Mouse (Mus musculus) neural tube, embryonic 12.5 days (tissue): Measurements from ENCODE around the gene Cfap298. TPM values are rescaled to one million over a fixed set of nuclear protein-coding genes. Genes with fewer than 3 reads are reported as not detected.

Experiments
- ATAC-seq: fragments of 200-750 bp; cut with Nextera tagmentation; 2 replicates; pipeline ENCODE4 v1.8.0; 2017; ENCODE audit warnings: low read depth, mild to moderate bottlenecking, moderate TSS enrichment, moderate library complexity; ENCODE audit not compliant: low FRiP score
- H3K27ac ChIP-seq: fragments of 300-500 bp; sonication (generic); 2 replicates; pipeline ENCODE4 v1.5.1; 2016
- H3K27me3 ChIP-seq: fragments of 300-500 bp; sonication (generic); replicated peaks from 2 replicates; pipeline ENCODE4 v1.6.1; 2016; ENCODE audit warnings: mild to moderate bottlenecking
- H3K36me3 ChIP-seq: fragments of 300-500 bp; sonication (generic); 2 replicates; pipeline ENCODE4 v1.6.1; 2016; ENCODE audit warnings: mild to moderate bottlenecking
- H3K4me1 ChIP-seq: fragments of 300-500 bp; sonication (generic); 2 replicates; pipeline ENCODE4 v1.6.1; 2016
- H3K4me2 ChIP-seq: fragments of 300-500 bp; sonication (generic); replicated peaks from 2 replicates; pipeline ENCODE4 v1.6.1; 2016; ENCODE audit warnings: mild to moderate bottlenecking
- H3K4me3 ChIP-seq: fragments of 300-500 bp; sonication (generic); 2 replicates; pipeline ENCODE4 v1.5.1; 2016
- H3K9ac ChIP-seq: fragments of 300-500 bp; sonication (generic); 2 replicates; pipeline ENCODE4 v1.6.1; 2016; ENCODE audit warnings: mild to moderate bottlenecking
- H3K9me3 ChIP-seq: fragments of 300-500 bp; sonication (generic); 2 replicates; pipeline ENCODE4 v1.6.1; 2016; ENCODE audit warnings: mild to moderate bottlenecking
- WGBS: fragments of 180-500 bp; shearing (Covaris S2); methylation state at CpG from one replicate; pipeline ENCODE4 v1.1.7; 2016; 5-methylcytosine and 5-hydroxymethylcytosine counted together
- polyA plus RNA-seq: library from polyadenylated mRNA; unstranded; fragments of >200 nt; fragmentation: Nextera tagmentation; extraction: Ambion mirVana; gene quantifications from 2 replicates; pipeline ENCODE4 v1.2.1, GENCODE M21; 2016

Gene Cfap298
- polyA plus RNA-seq, 1 experiment from 2014 or later: 45.0 TPM

DNA sequence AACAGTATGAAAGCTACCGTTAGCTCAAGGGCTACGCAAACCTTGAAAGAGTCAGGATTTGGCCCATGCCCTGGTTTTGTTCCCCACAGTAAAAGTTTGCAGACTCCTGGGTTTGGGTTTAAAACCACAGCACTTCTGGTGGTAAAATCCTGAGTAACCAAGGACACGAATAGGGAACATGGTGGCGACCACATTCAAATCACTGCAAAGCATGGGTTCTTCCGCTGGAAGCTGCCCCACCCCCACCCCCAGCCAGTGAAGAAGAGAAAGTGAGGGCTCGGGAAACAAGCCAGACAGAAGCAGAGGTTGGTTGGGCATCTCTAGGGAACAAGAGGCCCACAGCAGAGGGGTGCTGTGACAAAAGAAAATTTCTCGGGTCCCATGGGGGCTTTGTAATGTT lies 27.7 kb downstream of the Cfap298 start:
- no peak overlapping the region for H3K4me2 ChIP-seq
- H3K4me1 ChIP-seq: no peaks in the 10 kb centered on the region
- WGBS: 68% methylated on average over 7 of the region's 7 CpGs
- no peak overlapping the region for H3K9ac ChIP-seq
- H3K27me3 ChIP-seq: no peaks in the 10 kb centered on the region; the same call in 1 of the 2 replicates
- H3K27ac ChIP-seq: no peak overlapping the region
- no peak for ATAC-seq
- no peaks in the 10 kb centered on the region for H3K9me3 ChIP-seq
- H3K4me3 ChIP-seq: no peak overlapping the region
- no peaks in the 10 kb centered on the region for H3K36me3 ChIP-seq

DNA sequence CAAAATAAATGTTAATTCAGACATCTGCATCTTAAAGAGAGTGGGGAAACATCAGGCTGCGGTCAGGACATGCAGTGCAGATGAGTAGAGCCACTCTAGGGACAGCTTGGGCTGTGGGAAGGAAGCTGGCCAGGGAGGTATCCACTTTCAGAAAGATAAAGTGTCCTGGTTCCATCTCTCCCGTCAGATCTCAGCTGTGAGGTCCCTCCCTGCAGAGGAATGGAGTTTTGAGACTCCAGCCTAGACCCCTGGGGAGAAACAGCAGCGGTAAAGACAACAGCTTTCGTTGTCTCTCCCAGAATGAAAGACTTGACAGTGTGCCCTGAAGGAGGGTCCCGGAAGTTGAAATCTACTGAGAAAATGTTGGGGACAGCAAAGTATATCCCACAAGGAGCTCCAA lies 31.6 kb downstream of the Cfap298 start:
- WGBS: 28% methylated on average over 5 of the region's 5 CpGs
- no peak overlapping the region for H3K9ac ChIP-seq
- no peak overlapping the region for H3K4me3 ChIP-seq
- ATAC-seq: no peak
- H3K9me3 ChIP-seq: no peaks in the 10 kb centered on the region
- H3K36me3 ChIP-seq: no peaks in the 10 kb centered on the region
- no peaks in the 10 kb centered on the region for H3K4me1 ChIP-seq
- no peak overlapping the region for H3K27ac ChIP-seq
- H3K4me2 ChIP-seq: no peak overlapping the region
- no peaks in the 10 kb centered on the region for H3K27me3 ChIP-seq

DNA sequence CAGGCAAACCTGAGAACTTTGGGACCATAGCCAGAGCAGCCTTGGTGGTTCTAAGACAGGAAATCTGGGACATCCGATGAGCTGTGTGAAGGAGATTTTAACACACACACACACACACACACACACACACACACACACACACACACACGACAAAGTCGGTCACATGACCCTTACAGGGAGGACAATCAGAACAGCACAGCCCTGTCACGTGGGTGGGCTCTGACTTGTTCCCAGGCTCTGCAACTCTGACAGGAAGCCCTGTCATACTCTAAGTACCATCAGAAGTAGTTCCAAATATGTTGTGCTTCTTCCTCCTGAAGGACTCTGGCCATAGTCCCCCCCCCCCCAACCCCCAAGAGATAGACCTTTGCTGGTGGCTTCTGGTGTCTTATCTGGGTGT lies 33.5 kb downstream of the Cfap298 start:
- no peaks in the 10 kb centered on the region for H3K4me1 ChIP-seq
- ATAC-seq: no peak
- H3K27ac ChIP-seq: no peak overlapping the region
- no peaks in the 10 kb centered on the region for H3K9me3 ChIP-seq
- H3K4me2 ChIP-seq: no peak overlapping the region
- no peak overlapping the region for H3K9ac ChIP-seq
- no peak overlapping the region for H3K4me3 ChIP-seq
- H3K36me3 ChIP-seq: no peaks in the 10 kb centered on the region
- H3K27me3 ChIP-seq: no peaks in the 10 kb centered on the region
- 84% methylated on average over 4 of the region's 4 CpGs for WGBS

DNA sequence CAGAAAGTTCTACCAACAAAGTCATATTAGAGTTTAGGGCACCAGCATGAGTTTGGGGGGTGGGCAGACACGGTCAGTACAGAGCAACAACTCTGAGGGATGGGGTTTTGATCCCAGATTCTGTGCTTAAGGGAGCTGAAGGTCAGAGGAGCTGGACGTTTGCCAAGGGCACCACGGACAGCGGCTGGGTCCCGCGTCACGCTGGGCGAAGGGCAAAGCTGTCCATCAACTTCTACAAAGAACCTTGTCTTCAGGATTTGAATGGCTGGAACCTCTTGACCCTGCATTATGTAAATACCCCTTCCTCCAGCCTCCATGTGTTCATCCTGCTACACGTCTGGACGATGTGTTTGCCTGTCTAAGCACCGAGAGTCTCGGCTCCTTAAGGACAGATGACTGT lies 35.4 kb downstream of the Cfap298 start:
- ATAC-seq: no peak

DNA sequence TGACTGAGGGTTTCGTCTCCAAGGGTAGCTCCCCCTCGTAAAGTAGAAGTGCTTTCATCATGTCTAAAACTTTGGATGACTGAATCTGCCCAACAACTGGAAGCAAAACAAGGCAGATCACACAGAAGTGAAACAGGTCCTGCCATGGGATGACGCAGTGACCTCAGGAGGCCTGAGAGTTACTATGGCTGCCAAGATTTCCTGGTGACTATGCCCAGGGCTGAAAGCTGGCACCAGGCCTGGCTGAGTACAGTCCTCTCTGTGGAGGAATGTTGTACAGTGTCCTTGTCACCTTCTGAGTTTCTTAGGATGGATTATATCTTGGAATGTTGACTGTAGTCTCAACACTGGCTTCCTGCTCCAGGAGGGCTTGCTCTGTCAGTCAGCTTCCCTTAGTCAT lies 37.3 kb downstream of the Cfap298 start:
- Histone ChIP-seq H3K9ac (no peak overlapping the region), H3K9me3 (no peaks in the 10 kb centered on the region), H3K4me1 (no peaks in the 10 kb centered on the region), H3K4me2 (no peak overlapping the region), H3K27me3 (no peaks in the 10 kb centered on the region), H3K4me3 (no peak overlapping the region), H3K36me3 (no peaks in the 10 kb centered on the region), H3K27ac (no peak overlapping the region)
- WGBS: 91% methylated on average over 3 of the region's 3 CpGs
- ATAC-seq: no peak

More for the DNA sequence above, 35.4 kb downstream of the Cfap298 start:
- 36% methylated on average over 12 of the region's 12 CpGs for WGBS
- H3K27me3 ChIP-seq: no peaks in the 10 kb centered on the region
- H3K9ac ChIP-seq: no peak overlapping the region
- no peak overlapping the region for H3K4me2 ChIP-seq
- H3K27ac ChIP-seq: no peak overlapping the region
- H3K4me1 ChIP-seq: no peaks in the 10 kb centered on the region
- no peak overlapping the region for H3K4me3 ChIP-seq
- no peaks in the 10 kb centered on the region for H3K36me3 ChIP-seq
- H3K9me3 ChIP-seq: no peaks in the 10 kb centered on the region

DNA sequence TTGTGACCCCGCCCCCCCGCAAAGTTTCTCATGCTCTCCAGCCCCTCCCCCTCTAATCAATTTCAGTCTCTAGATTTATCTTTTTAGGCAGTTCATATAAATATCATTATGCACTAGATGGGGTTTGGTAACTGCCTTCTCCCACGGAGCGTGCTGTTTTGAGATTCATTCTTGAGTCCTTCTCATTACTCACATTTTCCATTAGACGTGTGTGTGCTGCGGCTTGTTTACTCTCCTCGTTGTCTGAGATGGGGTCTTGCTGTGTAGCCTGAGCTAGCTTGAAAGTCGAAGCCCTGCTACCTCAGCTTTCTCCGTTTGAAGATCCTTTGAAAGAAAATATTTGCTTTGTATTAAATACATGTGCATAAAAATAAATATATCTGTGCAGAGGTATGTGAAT lies 41.1 kb downstream of the Cfap298 start:
- no peak for ATAC-seq
- H3K4me1 ChIP-seq: no peaks in the 10 kb centered on the region

DNA sequence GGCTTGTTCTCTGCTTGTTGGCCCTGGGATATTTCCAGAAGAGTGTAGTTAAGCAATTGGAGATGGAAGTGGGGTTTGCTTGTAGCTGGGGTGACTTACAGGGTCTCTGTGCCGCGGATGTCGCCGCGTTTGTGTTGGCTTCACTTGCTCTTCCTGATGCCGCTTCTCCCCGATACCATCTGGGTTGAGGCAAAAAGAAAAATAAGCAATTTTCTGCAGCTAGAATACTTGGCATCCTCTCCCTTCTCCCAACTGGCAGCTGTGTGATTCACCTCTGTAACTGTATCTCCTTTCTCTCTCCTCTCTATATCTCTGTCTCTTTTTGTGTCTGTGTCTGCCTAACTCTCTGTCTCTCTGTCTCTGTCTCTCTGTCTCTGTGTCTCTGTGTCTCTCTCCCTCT lies 41.9 kb downstream of the Cfap298 start:
- H3K4me1 ChIP-seq: no peaks in the 10 kb centered on the region
- no peaks in the 10 kb centered on the region for H3K36me3 ChIP-seq
- H3K4me2 ChIP-seq: no peak overlapping the region
- no peaks in the 10 kb centered on the region for H3K9me3 ChIP-seq
- no peak for ATAC-seq
- no peak overlapping the region for H3K4me3 ChIP-seq
- H3K27ac ChIP-seq: no peak overlapping the region
- WGBS: 88% methylated on average over 7 of the region's 7 CpGs
- H3K27me3 ChIP-seq: no peaks in the 10 kb centered on the region
- no peak overlapping the region for H3K9ac ChIP-seq

More for the DNA sequence above, 41.1 kb downstream of the Cfap298 start:
- WGBS: 66% methylated on average over 9 of the region's 9 CpGs
- H3K9me3 ChIP-seq: no peaks in the 10 kb centered on the region
- no peak overlapping the region for H3K27ac ChIP-seq
- no peak overlapping the region for H3K4me2 ChIP-seq
- H3K9ac ChIP-seq: no peak overlapping the region
- no peak overlapping the region for H3K4me3 ChIP-seq
- no peaks in the 10 kb centered on the region for H3K36me3 ChIP-seq
- no peaks in the 10 kb centered on the region for H3K27me3 ChIP-seq

DNA sequence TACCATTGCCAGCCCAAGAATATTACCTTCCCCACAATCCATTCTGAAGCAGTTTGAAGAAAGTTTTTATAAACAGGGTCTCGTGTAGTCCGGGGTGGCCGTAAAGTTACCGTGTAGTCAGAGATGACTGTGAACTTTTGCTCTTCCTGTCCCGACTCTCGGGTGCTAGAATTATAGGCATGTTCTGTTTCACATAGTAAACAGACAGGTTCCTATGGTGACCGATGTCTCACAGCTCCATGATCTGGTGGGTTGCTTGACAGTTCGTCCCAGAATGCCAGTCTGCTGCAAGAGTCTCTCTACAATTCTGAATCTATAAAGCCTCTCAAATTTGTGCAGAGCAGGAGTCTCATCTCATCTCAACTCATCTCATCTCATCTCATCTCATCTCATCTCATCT lies 42.8 kb downstream of the Cfap298 start:
- H3K9me3 ChIP-seq: no peaks in the 10 kb centered on the region
- no peak overlapping the region for H3K27ac ChIP-seq
- H3K4me3 ChIP-seq: no peak overlapping the region
- no peak overlapping the region for H3K4me2 ChIP-seq
- WGBS: 67% methylated on average over 8 of the region's 8 CpGs
- H3K4me1 ChIP-seq: no peaks in the 10 kb centered on the region
- H3K9ac ChIP-seq: no peak overlapping the region
- no peaks in the 10 kb centered on the region for H3K27me3 ChIP-seq
- no peak for ATAC-seq
- H3K36me3 ChIP-seq: no peaks in the 10 kb centered on the region

DNA sequence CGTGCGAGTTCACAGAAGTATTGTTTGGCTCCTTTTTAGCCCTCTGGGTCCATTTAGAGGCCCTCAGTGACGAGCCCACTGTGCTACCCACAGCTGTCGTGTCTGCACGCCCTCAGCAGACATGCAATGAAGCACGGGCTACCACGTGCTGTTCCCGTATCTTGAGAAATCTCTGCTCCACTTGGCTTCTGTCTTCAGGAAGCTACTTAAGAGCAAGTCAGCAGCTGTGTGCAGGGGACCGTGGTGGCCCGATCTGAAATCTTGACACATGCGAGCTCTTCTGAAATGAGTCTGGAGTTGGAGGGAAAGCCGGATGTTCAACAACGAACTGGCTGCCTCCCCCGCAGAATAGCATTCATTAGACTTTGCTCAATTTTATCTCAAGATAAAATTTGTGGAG lies 43.3 kb downstream of the Cfap298 start:
- Histone ChIP-seq H3K4me1 (no peaks in the 10 kb centered on the region), H3K4me3 (no peak overlapping the region), H3K36me3 (no peaks in the 10 kb centered on the region), H3K27me3 (no peaks in the 10 kb centered on the region), H3K9ac (no peak overlapping the region), H3K9me3 (no peaks in the 10 kb centered on the region), H3K4me2 (no peak overlapping the region), H3K27ac (no peak overlapping the region)
- no peak for ATAC-seq
- 71% methylated on average over 14 of the region's 14 CpGs for WGBS

DNA sequence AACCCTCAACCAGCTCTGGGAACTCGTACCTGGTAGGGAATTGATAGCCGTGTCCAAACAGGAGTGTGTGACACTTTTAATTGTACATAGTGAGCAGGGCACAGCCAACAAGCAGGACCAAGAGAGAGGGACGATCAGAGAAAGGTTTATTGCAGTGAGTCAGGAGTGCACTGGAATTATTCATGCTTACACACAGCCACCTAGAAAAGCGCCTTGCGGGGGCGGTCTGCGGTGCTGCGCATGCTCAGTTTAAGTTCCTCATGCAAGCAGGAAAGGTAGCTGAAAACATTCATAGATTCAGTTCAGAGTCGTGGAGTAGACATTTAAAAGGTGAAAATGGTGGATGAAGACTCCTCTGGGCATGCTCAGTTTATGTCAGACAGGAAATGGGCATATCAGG lies 44.2 kb downstream of the Cfap298 start:
- no peaks in the 10 kb centered on the region for H3K9me3 ChIP-seq
- no peak overlapping the region for H3K9ac ChIP-seq
- no peaks in the 10 kb centered on the region for H3K4me1 ChIP-seq
- WGBS: 85% methylated on average over 9 of the region's 9 CpGs
- no peak for ATAC-seq
- H3K27me3 ChIP-seq: no peaks in the 10 kb centered on the region
- H3K4me2 ChIP-seq: no peak overlapping the region
- H3K4me3 ChIP-seq: no peak overlapping the region
- H3K27ac ChIP-seq: no peak overlapping the region
- H3K36me3 ChIP-seq: no peaks in the 10 kb centered on the region

DNA sequence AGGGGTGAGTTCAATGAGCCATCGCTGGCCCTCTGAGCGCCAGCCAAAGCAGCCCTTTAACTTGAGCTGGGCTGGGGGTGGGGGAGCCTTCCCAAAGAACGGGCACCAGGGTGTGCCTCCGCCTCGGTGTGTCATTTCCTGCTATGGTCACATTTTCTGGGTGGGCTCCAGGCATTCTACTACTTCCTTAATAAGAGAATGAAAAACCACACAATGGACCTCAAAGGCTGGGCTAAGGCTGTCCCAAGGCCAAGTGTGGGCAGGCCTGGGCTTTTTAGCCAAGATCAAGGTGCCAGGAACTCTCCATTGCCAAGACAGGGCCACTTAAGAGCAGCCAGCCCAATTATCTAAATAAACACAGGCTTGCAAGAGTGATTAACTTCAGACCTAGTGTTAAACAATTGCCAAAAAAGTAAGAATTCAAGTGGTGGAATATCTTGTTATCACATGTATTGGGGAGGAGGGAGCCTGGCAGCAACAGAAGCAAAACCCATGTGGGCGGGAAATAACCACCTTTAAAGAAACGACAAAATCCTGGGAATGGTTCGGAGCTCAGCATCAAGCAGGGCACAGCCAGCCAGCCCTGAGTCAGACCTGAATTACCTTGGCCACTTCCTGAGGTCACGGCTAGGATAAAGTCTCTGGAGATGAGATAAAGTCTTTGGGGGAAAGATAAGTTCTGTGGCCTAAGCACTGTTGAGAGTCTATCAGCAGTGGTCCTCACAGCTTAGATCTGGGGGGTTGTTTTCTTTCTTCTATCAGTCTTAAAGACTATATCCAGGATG lies 48.9 kb downstream of the Cfap298 start:
- Histone ChIP-seq H3K27me3 (no peaks in the 10 kb centered on the region), H3K36me3 (no peaks in the 10 kb centered on the region), H3K9me3 (no peaks in the 10 kb centered on the region), H3K27ac (no peak overlapping the region), H3K4me3 (no peak overlapping the region), H3K9ac (no peak overlapping the region), H3K4me1 (no peaks in the 10 kb centered on the region), H3K4me2 (no peak overlapping the region)
- WGBS: 81% methylated on average over 9 of the region's 9 CpGs
- ATAC-seq: no peak

DNA sequence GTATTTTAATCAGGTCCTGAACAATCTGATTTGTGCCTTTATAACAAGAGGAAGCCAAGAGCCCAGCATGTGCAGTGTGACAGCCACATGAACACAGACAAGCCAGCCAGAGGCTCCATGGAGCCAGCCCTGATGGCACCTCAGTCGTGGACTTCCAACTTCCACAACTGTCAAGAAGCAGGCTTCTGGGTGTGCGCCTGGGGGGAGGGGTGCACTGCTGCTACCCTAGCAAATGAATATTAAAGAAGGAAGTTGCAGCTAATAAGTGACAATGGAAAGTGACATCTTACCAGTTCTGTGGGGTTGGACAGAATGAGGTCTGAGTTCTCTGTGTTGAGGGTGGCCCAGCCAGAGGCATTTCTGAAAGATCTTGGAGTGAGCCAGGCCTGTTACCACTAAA lies 49.6 kb downstream of the Cfap298 start:
- Histone ChIP-seq H3K27ac (no peak overlapping the region), H3K9ac (no peak overlapping the region), H3K27me3 (no peaks in the 10 kb centered on the region), H3K4me3 (no peak overlapping the region), H3K9me3 (no peaks in the 10 kb centered on the region), H3K36me3 (no peaks in the 10 kb centered on the region), H3K4me2 (no peak overlapping the region), H3K4me1 (no peaks in the 10 kb centered on the region)
- WGBS: 80% methylated on average over 2 of the region's 2 CpGs
- ATAC-seq: no peak

DNA sequence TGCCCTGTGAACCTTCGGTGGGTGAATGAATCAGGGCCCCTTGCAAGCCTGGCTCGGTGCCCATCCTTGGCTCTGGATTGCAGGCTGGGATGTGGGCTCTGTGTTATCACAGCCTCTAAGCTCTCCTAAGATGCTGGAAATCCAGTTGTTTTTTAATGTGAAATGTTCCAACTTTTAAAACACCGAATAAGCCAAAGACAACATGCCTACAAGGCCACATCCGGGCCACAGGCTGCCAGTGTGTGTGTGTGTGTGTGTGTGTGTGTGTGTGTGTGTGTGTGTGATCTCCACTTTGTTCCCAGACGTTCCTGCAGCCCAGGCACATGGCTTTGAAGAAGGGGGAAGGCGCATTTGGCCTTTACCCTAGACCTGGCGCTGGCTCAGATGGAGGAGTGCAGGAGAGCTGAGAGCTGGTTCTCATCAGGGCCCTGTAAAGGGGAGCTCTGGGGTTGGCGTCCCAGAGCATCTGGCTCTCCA lies 52.4 kb downstream of the Cfap298 start:
- no peak overlapping the region for H3K27ac ChIP-seq
- H3K9ac ChIP-seq: no peak overlapping the region
- no peaks in the 10 kb centered on the region for H3K4me1 ChIP-seq
- ATAC-seq: no peak
- H3K4me2 ChIP-seq: no peak overlapping the region
- H3K36me3 ChIP-seq: no peaks in the 10 kb centered on the region
- H3K4me3 ChIP-seq: no peak overlapping the region
- 0 out of 2 replicates have a peak, but pooled peaks cover 2% of the 10 kb centered on the region for H3K27me3 ChIP-seq
- WGBS: 67% methylated on average over 8 of the region's 8 CpGs
- H3K9me3 ChIP-seq: no peaks in the 10 kb centered on the region
